Mouse (Mus musculus): ENCODE data around the gene Fanci. TPM values are rescaled to one million over a fixed set of nuclear protein-coding genes. Genes with fewer than 3 reads are reported as not detected.
A peak's percentile ranks its signal among the peaks of the same experiment; 100 is the strongest.

Fanci gene
- polyA plus RNA-seq, 1 experiment from 2014 or later, result 11.9 TPM

DNA sequence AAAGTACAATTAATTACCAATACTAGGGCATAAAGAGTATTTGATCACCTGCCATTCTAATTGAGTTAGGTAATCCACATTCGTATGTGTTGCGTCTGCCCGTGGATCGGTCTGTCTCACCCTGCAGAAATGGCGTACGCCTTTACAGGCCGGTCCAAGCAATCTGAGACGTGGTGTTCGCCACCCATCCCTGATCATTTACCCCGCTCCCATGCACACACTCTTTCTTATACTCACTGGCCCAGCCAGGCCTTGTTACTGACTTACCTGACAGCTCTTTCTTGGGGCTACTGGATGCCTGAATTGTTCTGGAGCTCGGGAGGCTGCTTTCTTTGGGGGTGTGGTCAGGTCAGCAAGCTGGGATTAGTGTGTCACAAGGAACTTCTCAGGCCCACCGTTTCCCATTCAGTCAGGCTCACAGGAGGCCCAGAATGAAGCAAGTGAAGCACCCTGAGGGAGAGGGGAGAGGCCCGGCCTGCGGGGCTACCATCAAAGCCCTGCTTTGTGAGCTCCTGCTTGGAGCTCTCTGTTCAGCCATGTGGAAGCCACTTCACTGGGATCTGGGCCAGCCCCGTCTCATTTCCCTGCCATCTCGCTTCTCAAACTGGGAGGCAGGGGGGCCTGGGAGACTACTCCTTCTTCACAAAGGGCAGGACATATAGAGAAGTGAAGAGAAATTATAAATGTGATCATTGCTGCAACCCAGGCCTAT, 5.2 kb upstream of the Fanci start, which contains the start of gene Rlbp1:
Gene Rlbp1 (minus strand): TSS at position 627 of the 712 bp plus-strand sequence.
- no peak within 1 kb of the TSS for H3K9ac ChIP-seq (replicated peaks; ENCODE audit: low read length)
- no peak within 1 kb of the TSS for H3K4me3 ChIP-seq (ENCODE audit: low read length)
- no peaks in the 10 kb centered on the region for H3K36me3 ChIP-seq (ENCODE audit: insufficient read depth, low read length)
- no peaks in the 10 kb centered on the region for H3K27me3 ChIP-seq (ENCODE audit: insufficient read depth, low read length)
- H3K9me3 ChIP-seq (ENCODE audit: low read length), result no peaks in the 10 kb centered on the region
- 70% methylated on average over 16 of the region's 16 CpGs for WGBS
- no peak within 1 kb of the TSS for H3K27ac ChIP-seq (ENCODE audit: low read length)
- H3K4me2 ChIP-seq (replicated peaks; ENCODE audit: low read depth, low read length), result no peak within 1 kb of the TSS
- no peaks in the 10 kb centered on the region for H3K4me1 ChIP-seq (ENCODE audit: insufficient read depth, low read length)
- ATAC-seq (ENCODE audit: low FRiP score, low TSS enrichment), result no peak

DNA sequence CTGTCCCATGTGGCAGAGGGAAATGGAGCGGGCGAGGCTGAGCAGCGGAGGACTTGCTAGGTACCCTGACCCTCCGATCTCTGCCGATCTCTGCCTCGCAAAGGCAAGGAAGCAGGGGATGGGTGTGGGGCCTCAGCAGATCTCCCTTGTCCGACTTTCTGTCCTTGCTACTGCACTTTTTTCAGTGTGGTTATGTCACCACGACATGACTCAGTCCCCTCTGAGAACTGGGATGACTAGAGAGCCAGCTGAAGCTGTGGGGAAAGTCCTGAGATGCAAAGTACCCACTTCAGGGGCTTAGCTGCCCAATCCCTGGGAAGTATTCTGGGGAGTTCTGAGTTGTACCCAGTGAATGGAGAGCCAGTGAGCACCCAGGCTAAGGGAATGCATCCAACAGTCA, 4.6 kb upstream of the Fanci start:
- no peak for ATAC-seq (ENCODE audit: low FRiP score, low TSS enrichment)
- WGBS, result 70% methylated on average over 8 of the region's 8 CpGs
- H3K4me3 ChIP-seq (ENCODE audit: low read length), result no peak overlapping the region
- H3K4me2 ChIP-seq (replicated peaks; ENCODE audit: low read depth, low read length), result no peak overlapping the region
- H3K4me1 ChIP-seq (ENCODE audit: insufficient read depth, low read length), result no peaks in the 10 kb centered on the region
- H3K36me3 ChIP-seq (ENCODE audit: insufficient read depth, low read length), result no peaks in the 10 kb centered on the region
- no peak overlapping the region for H3K9ac ChIP-seq (replicated peaks; ENCODE audit: low read length)
- H3K9me3 ChIP-seq (ENCODE audit: low read length), result no peaks in the 10 kb centered on the region
- no peak overlapping the region for H3K27ac ChIP-seq (ENCODE audit: low read length)
- no peaks in the 10 kb centered on the region for H3K27me3 ChIP-seq (ENCODE audit: insufficient read depth, low read length)

DNA sequence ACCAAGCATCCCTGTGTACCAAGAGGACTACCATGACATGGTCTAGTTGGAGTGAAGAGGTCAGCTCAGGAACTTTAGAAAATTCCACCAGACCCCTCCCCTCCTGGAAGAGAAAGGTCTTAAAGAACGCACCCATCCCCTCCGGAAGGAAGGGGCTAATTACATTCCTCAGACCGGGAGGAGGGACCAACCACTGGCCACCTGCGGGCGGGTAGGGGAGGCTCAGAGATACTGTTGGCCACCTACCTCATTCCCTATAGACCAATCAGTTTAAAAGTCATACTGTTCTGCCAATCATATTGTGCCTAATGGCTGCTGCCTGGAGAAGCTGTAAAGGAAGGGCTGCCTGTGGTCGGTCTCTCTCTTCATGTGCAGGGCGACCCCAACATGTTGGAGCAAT, 3.7 kb upstream of the Fanci start:
- Histone ChIP-seq H3K27me3 (ENCODE audit: insufficient read depth, low read length) (no peaks in the 10 kb centered on the region), H3K9ac (replicated peaks; ENCODE audit: low read length) (no peak overlapping the region), H3K9me3 (ENCODE audit: low read length) (no peaks in the 10 kb centered on the region), H3K4me3 (ENCODE audit: low read length) (no peak overlapping the region), H3K36me3 (ENCODE audit: insufficient read depth, low read length) (no peaks in the 10 kb centered on the region), H3K27ac (ENCODE audit: low read length) (no peak overlapping the region), H3K4me2 (replicated peaks; ENCODE audit: low read depth, low read length) (no peak overlapping the region), H3K4me1 (ENCODE audit: insufficient read depth, low read length) (peaks cover 7% of the 10 kb centered on the region)
- no peak for ATAC-seq (ENCODE audit: low FRiP score, low TSS enrichment)
- whole genome bisulfite sequencing, result 38% methylated on average over 7 of the region's 7 CpGs

DNA sequence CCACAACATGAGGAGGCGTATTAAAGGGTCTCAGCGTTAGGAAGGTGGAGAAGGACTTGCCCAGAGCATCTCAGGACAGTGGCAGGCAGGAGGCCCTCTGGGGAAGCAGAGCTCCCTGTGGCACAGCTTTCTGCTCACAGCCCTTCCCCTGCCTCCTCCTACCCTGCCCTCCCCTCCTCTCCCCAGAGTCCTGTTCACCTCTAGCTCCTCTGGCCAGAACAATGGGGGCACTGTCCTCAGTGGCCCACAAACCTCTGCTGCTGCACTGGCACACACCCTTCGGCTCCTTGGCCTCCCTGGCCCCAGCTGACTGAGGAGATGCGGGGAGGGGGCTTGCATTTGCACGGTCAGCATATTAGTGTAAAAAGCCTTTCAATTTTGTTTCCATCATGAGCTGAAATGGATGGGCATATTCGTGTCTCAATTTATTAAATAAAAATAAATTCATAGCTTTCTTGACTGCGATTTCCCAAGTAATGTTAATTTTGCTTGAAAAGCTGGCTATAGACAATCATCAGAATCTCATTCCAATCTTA, 3.0 kb upstream of the Fanci start:
- no peak for ATAC-seq (ENCODE audit: low FRiP score, low TSS enrichment)
- Histone ChIP-seq H3K27ac (ENCODE audit: low read length) (no peak overlapping the region), H3K9ac (replicated peaks; ENCODE audit: low read length) (no peak overlapping the region), H3K27me3 (ENCODE audit: insufficient read depth, low read length) (no peaks in the 10 kb centered on the region), H3K36me3 (ENCODE audit: insufficient read depth, low read length) (no peaks in the 10 kb centered on the region), H3K9me3 (ENCODE audit: low read length) (no peaks in the 10 kb centered on the region), H3K4me1 (ENCODE audit: insufficient read depth, low read length) (peaks cover 7% of the 10 kb centered on the region), H3K4me3 (ENCODE audit: low read length) (no peak overlapping the region), H3K4me2 (replicated peaks; ENCODE audit: low read depth, low read length) (no peak overlapping the region)
- 69% methylated on average over 7 of the region's 7 CpGs for WGBS

DNA sequence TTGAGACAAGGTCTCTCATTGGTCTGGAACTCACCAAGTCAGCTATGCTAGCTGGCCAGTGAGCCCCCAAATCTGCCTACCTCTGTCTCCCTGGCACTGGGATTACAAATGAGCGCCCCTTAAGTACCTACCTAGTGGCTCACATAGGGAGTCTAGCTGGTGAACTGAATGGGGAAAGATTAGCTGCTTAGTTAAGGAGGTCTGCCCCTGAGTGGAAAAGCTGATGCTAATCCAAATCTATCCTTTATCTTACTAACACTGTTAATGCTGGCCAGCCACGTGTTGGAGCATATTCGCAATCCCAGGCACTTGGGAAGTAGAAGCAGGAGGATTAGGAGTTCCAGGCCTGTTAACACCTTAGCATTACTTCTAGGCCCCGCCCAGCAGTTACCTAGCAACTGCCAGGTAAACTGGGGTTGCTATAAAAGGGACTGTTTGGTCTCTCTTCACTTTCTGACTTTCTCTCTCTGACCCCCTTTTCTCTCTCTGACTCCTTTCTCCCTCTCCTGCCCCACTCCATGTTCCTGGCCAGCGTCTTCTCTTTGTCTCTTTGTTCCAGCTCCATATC, 1.5 kb upstream of the Fanci start:
- no peak for ATAC-seq (ENCODE audit: low FRiP score, low TSS enrichment)
- Histone ChIP-seq H3K36me3 (ENCODE audit: insufficient read depth, low read length) (no peaks in the 10 kb centered on the region), H3K4me1 (ENCODE audit: insufficient read depth, low read length) (peaks cover 7% of the 10 kb centered on the region), H3K27ac (ENCODE audit: low read length) (no peak overlapping the region), H3K27me3 (ENCODE audit: insufficient read depth, low read length) (no peaks in the 10 kb centered on the region), H3K4me2 (replicated peaks; ENCODE audit: low read depth, low read length) (no peak overlapping the region), H3K9ac (replicated peaks; ENCODE audit: low read length) (no peak overlapping the region), H3K9me3 (ENCODE audit: low read length) (no peaks in the 10 kb centered on the region), H3K4me3 (ENCODE audit: low read length) (no peak overlapping the region)
- WGBS, result 73% methylated on average over 5 of the region's 5 CpGs

DNA sequence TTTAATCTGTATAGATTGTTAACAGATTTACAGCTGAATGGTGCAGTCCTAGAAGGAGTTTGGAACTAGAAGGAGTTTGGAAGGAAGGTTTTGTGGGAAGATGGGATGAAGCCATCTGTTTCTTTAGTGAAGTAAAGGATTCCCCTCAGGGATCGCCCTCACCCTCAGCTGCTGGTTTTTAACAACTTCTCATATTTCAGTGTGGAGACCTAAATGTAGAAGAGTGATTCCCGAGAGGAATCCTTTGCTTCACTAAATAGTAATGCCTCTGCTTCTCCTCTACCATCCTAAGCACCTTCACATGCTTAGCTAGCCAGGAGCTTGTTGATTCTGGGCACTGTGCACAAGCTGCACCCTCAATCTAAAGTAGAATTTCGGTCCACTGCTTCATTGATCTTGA, 258 bp upstream of the Fanci start:
- peak overlapping the region; percentile 75 for H3K4me3 ChIP-seq (ENCODE audit: low read length)
- H3K9ac ChIP-seq (replicated peaks; ENCODE audit: low read length), result peak overlapping the region; percentile 75
- no peaks in the 10 kb centered on the region for H3K27me3 ChIP-seq (ENCODE audit: insufficient read depth, low read length)
- H3K4me2 ChIP-seq (replicated peaks; ENCODE audit: low read depth, low read length), result peak overlapping the region; percentile 89
- WGBS, result 1% methylated on average over 3 of the region's 3 CpGs
- H3K27ac ChIP-seq (ENCODE audit: low read length), result peak overlapping the region; percentile 81
- H3K9me3 ChIP-seq (ENCODE audit: low read length), result no peaks in the 10 kb centered on the region
- H3K4me1 ChIP-seq (ENCODE audit: insufficient read depth, low read length), result peaks cover 7% of the 10 kb centered on the region
- no peaks in the 10 kb centered on the region for H3K36me3 ChIP-seq (ENCODE audit: insufficient read depth, low read length)
- ATAC-seq (ENCODE audit: low FRiP score, low TSS enrichment), result no peak; the same call in 1 of the 2 replicates

DNA sequence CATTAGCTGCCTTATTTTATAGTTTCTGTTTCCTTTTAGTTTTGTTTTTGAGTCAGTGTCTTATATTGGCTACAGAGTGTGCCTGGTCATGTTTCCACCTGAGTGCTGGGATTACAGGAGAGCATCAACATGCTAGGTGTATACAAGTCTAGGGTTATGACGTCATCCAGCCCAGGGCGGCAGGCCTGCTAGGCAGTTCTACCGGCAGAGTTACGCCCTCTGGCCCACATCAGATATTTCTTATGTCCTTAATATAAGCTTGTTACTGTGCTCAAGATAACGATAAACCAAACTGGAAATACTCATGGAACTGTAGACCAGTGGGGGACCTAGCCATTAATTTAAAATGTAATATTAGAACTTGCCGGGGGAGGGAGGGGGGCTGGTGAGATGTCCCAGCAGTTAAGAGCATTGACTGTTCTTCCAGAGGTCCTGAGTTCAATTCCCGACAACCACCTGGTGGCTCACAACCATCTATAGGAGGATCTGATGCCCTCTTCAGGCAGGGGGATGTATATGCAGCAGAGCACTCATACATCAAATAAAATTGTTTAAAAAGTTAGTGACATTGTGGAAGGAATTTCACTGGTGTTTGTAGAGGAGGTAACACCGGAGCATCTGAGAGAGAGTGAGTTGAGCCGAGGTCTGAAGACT, 1.3 kb downstream of the Fanci start:
- no peak overlapping the region for H3K27ac ChIP-seq (ENCODE audit: low read length)
- WGBS, result 54% methylated on average over 9 of the region's 9 CpGs
- no peak overlapping the region; the same call in 1 of the 2 replicates for H3K9ac ChIP-seq (replicated peaks; ENCODE audit: low read length)
- H3K27me3 ChIP-seq (ENCODE audit: insufficient read depth, low read length), result no peaks in the 10 kb centered on the region
- no peaks in the 10 kb centered on the region for H3K9me3 ChIP-seq (ENCODE audit: low read length)
- H3K4me1 ChIP-seq (ENCODE audit: insufficient read depth, low read length), result peaks cover 7% of the 10 kb centered on the region
- peak overlapping the region; percentile 75 for H3K4me3 ChIP-seq (ENCODE audit: low read length)
- peak overlapping the region; percentile 89 for H3K4me2 ChIP-seq (replicated peaks; ENCODE audit: low read depth, low read length)
- ATAC-seq (ENCODE audit: low FRiP score, low TSS enrichment), result peak; percentile 31; the same call in 1 of the 2 replicates
- no peaks in the 10 kb centered on the region for H3K36me3 ChIP-seq (ENCODE audit: insufficient read depth, low read length)

DNA sequence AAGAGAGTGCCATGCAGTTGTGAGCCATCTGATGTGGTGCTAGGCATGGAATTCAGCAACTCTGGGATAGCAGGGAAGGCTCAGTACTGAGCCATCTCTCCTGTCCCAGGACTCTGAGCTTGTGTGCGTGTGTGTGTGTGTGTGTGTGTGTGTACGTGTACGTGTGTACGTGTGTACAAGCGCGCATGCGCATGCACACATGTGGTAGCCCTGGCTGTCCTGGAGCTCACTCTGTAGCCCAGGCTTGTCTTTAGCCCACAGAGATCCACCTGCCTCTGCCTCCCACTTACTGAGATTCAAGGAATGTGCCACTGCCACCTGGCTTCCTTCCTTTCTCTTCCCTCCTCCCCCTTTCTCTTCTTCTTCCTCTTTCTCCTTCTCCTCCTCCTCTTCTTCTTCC, 2.2 kb downstream of the Fanci start:
- no peak for ATAC-seq (ENCODE audit: low FRiP score, low TSS enrichment)

DNA sequence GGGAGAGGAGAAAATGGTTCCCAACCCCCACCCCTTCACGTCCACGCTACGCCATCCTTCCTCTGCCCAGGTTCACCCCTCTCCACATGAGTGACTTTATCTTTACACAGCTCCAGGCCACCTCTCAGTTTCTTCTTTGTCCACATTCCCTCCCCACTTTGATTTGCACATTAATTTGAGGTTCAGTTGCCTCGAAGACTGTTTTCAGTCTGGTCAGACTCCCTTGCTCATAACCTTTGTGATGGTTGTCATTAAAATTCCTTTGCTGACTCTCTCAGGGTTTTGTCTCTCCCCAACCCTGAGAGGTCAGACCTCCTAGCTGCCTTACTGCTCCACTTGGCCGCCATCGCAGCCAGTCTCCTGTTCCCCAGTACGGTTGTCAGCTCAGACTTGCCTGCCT, 2.9 kb downstream of the Fanci start:
- Histone ChIP-seq H3K27ac (ENCODE audit: low read length) (no peak overlapping the region), H3K4me3 (ENCODE audit: low read length) (no peak overlapping the region), H3K4me2 (replicated peaks; ENCODE audit: low read depth, low read length) (no peak overlapping the region), H3K9ac (replicated peaks; ENCODE audit: low read length) (no peak overlapping the region), H3K27me3 (ENCODE audit: insufficient read depth, low read length) (no peaks in the 10 kb centered on the region), H3K36me3 (ENCODE audit: insufficient read depth, low read length) (no peaks in the 10 kb centered on the region), H3K4me1 (ENCODE audit: insufficient read depth, low read length) (peaks cover 7% of the 10 kb centered on the region), H3K9me3 (ENCODE audit: low read length) (no peaks in the 10 kb centered on the region)
- 42% methylated on average over 7 of the region's 7 CpGs for WGBS
- ATAC-seq (ENCODE audit: low FRiP score, low TSS enrichment), result no peak

More for the DNA sequence above, 2.2 kb downstream of the Fanci start:
- no peaks in the 10 kb centered on the region for H3K27me3 ChIP-seq (ENCODE audit: insufficient read depth, low read length)
- no peaks in the 10 kb centered on the region for H3K9me3 ChIP-seq (ENCODE audit: low read length)
- H3K4me1 ChIP-seq (ENCODE audit: insufficient read depth, low read length), result peaks cover 7% of the 10 kb centered on the region
- H3K4me2 ChIP-seq (replicated peaks; ENCODE audit: low read depth, low read length), result no peak overlapping the region
- no peak overlapping the region for H3K9ac ChIP-seq (replicated peaks; ENCODE audit: low read length)
- WGBS, result 96% methylated on average over 7 of the region's 7 CpGs
- no peaks in the 10 kb centered on the region for H3K36me3 ChIP-seq (ENCODE audit: insufficient read depth, low read length)
- H3K4me3 ChIP-seq (ENCODE audit: low read length), result no peak overlapping the region
- no peak overlapping the region for H3K27ac ChIP-seq (ENCODE audit: low read length)

DNA sequence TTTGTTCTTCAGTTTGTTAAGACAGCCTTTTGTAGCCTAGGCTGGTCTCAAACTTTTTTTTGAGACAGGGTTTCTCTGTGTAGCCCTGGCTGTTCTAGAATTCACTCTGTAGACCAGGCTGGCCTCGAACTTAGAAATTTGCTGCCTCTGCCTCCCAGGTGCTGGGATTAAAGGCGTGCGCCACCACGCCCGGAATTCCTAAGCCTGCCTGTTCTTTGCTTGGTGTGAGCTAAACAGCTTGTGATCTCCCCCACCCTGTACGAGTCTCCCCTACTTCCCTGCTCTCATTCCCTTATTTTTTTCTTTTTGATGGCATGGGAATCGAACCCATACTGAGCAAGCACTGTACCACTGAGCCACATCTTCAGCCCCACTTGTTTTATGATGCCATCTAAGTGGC, 3.5 kb downstream of the Fanci start:
- no peak for ATAC-seq (ENCODE audit: low FRiP score, low TSS enrichment)
- H3K9me3 ChIP-seq (ENCODE audit: low read length), result no peaks in the 10 kb centered on the region
- H3K4me2 ChIP-seq (replicated peaks; ENCODE audit: low read depth, low read length), result no peak overlapping the region
- H3K4me3 ChIP-seq (ENCODE audit: low read length), result no peak overlapping the region
- WGBS, result 89% methylated on average over 7 of the region's 7 CpGs
- H3K4me1 ChIP-seq (ENCODE audit: insufficient read depth, low read length), result peaks cover 7% of the 10 kb centered on the region
- H3K27ac ChIP-seq (ENCODE audit: low read length), result no peak overlapping the region
- H3K9ac ChIP-seq (replicated peaks; ENCODE audit: low read length), result no peak overlapping the region
- H3K27me3 ChIP-seq (ENCODE audit: insufficient read depth, low read length), result no peaks in the 10 kb centered on the region
- no peaks in the 10 kb centered on the region for H3K36me3 ChIP-seq (ENCODE audit: insufficient read depth, low read length)
